Mouse (Mus musculus) liver, embryonic 16.5 days (tissue): Measurements from ENCODE around the gene Cnn2. TPM values are rescaled to one million over a fixed set of nuclear protein-coding genes. Genes with fewer than 3 reads are reported as not detected.

Source experiments
- ATAC-seq: fragments of 200-750 bp; cut with Nextera tagmentation; 2 replicates; pipeline ENCODE4 v1.8.0; 2017; ENCODE audit warnings: low read depth, mild to moderate bottlenecking, moderate number of reproducible peaks, moderate library complexity
- H3K27ac ChIP-seq: fragments of 300-500 bp; sonication (generic); 2 replicates; pipeline ENCODE4 v1.5.1; 2014; ENCODE audit warnings: mild to moderate bottlenecking, low read length
- H3K27me3 ChIP-seq: fragments of 300-500 bp; sonication (generic); 2 replicates; pipeline ENCODE4 v1.6.1; 2014; ENCODE audit warnings: low read depth, low read length, mixed read lengths; ENCODE audit not compliant: control insufficient read depth, insufficient read depth
- H3K36me3 ChIP-seq: fragments of 300-500 bp; sonication (generic); 2 replicates; pipeline ENCODE4 v1.6.1; 2014; ENCODE audit warnings: mild to moderate bottlenecking; ENCODE audit not compliant: control insufficient read depth, insufficient read depth
- H3K4me1 ChIP-seq: fragments of 300-500 bp; sonication (generic); 2 replicates; pipeline ENCODE4 v1.6.1; 2014; ENCODE audit warnings: low read depth, low read length, mixed read lengths; ENCODE audit not compliant: control insufficient read depth
- H3K4me2 ChIP-seq: fragments of 300-500 bp; sonication (generic); 2 replicates; pipeline ENCODE4 v1.6.1; 2014; ENCODE audit warnings: low read depth, low read length, mixed read lengths
- H3K4me3 ChIP-seq: fragments of 300-500 bp; sonication (generic); 2 replicates; pipeline ENCODE4 v1.5.1; 2014; ENCODE audit warnings: low read depth, mild to moderate bottlenecking, low read length
- H3K9ac ChIP-seq: fragments of 300-500 bp; sonication (generic); 2 replicates; pipeline ENCODE4 v1.6.1; 2014; ENCODE audit warnings: low read depth, low read length
- H3K9me3 ChIP-seq: fragments of 300-500 bp; sonication (generic); replicated peaks from 2 replicates; pipeline ENCODE4 v1.6.1; 2016; ENCODE audit warnings: low read length; ENCODE audit not compliant: control insufficient read depth
- WGBS: fragments of 180-500 bp; shearing (Covaris S2); extraction: QIAGEN DNeasy Blood & Tissue Kit; methylation state at CpG from one replicate; pipeline ENCODE4 v1.1.7; 2014; ENCODE audit not compliant: insufficient replicate concordance; 5-methylcytosine and 5-hydroxymethylcytosine counted together
- polyA plus RNA-seq: library from polyadenylated mRNA; unstranded; fragments of >200 nt; fragmentation: Nextera tagmentation; extraction: Ambion mirVana; gene quantifications from 2 replicates; pipeline ENCODE4 v1.2.1, GENCODE M21; 2015

The Cnn2 gene
- polyA plus RNA-seq, 1 experiment from 2014 or later, result 44.9 TPM

DNA sequence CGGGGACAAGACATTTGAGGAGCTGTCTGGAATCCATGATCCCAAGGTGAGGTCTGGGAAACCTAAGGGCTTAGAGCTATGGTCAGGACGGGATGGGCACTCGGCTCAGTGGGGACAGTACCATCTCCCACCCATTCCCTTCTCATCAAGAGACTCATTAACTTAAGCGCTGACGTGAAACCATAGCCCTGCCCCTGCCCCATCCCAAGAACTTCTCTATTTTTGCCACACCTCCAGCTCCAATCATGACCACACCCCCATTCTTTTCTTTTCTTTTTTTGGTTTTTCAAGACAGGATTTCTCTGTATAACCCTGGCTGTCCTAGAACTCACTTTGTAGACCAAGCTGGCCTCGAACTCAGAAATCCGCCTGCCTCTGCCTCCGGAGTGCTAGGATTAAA is 13.7 kb upstream of the Cnn2 start:
- WGBS, result 60% methylated on average over 8 of the region's 8 CpGs
- no peak for ATAC-seq
- H3K27ac ChIP-seq, result no peak overlapping the region
- peaks cover 3% of the 10 kb centered on the region for H3K4me1 ChIP-seq
- H3K4me3 ChIP-seq, result no peak overlapping the region
- H3K9ac ChIP-seq, result no peak overlapping the region
- H3K27me3 ChIP-seq, result peaks cover 29% of the 10 kb centered on the region
- H3K4me2 ChIP-seq, result no peak overlapping the region
- H3K9me3 ChIP-seq, result peaks cover 28% of the 10 kb centered on the region
- peaks cover 41% of the 10 kb centered on the region for H3K36me3 ChIP-seq

DNA sequence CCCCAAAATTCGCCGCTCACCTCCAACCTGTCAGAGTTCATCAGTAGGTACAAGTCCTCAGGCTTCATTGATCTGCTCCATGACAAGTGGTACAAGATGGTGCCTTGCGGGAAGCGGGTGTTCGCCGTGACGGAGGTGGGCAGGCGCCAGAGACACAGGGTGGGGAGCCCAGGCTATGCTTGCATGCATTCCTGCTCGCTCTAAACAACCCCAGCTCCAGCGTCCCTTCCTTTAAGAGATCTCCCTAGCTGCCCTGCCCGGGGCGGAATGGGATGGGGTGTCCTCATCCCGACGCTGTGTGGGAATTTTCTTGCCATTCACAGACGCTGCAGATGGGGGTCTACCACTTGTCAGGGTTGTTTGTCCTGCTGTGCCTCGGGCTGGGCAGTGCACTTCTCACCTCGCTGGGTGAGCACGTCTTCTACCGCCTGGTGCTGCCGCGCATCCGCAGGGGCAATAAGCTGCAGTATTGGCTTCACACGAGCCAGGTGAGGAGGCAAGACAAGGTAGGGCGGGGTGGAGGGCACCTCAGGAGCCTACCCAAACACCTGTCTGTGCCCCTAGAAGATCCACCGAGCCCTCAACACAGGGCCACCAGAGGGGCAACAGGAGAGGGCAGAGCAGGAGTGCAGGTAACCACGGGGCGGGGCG is 12.2 kb upstream of the Cnn2 start:
- no peak overlapping the region for H3K4me2 ChIP-seq
- peaks cover 3% of the 10 kb centered on the region for H3K4me1 ChIP-seq
- H3K27ac ChIP-seq, result no peak overlapping the region
- 88% methylated on average over 28 of the region's 28 CpGs for WGBS
- no peak overlapping the region for H3K9ac ChIP-seq
- ATAC-seq, result no peak
- peaks cover 41% of the 10 kb centered on the region for H3K36me3 ChIP-seq
- H3K4me3 ChIP-seq, result no peak overlapping the region
- H3K27me3 ChIP-seq, result peaks cover 15% of the 10 kb centered on the region
- H3K9me3 ChIP-seq, result peaks cover 28% of the 10 kb centered on the region

DNA sequence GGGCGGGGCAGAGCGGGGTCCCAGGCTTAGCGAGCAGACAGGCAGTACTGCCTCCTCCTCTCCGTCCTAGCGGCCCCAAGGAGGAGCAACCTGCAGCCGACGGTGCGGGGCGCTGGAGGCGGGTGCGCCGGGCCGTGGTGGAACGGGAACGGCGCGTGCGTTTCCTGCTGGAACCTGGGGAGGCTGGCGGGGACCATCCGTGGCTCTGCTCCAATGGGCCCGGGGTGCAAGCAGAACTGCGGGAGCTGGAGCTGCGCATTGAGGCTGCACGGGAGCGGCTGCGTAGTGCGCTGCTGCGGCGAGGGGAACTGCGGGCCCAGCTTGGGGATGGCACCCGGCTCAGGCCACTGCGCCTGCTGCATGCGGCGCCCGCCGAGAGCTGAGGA is 11.7 kb upstream of the Cnn2 start:
- H3K9me3 ChIP-seq, result peaks cover 28% of the 10 kb centered on the region
- H3K27me3 ChIP-seq, result peaks cover 10% of the 10 kb centered on the region
- no peak overlapping the region for H3K9ac ChIP-seq
- no peak overlapping the region for H3K4me3 ChIP-seq
- peaks cover 3% of the 10 kb centered on the region for H3K4me1 ChIP-seq
- no peak for ATAC-seq
- peaks cover 41% of the 10 kb centered on the region for H3K36me3 ChIP-seq
- WGBS, result 94% methylated on average over 35 of the region's 36 CpGs
- no peak overlapping the region for H3K27ac ChIP-seq
- H3K4me2 ChIP-seq, result no peak overlapping the region

DNA sequence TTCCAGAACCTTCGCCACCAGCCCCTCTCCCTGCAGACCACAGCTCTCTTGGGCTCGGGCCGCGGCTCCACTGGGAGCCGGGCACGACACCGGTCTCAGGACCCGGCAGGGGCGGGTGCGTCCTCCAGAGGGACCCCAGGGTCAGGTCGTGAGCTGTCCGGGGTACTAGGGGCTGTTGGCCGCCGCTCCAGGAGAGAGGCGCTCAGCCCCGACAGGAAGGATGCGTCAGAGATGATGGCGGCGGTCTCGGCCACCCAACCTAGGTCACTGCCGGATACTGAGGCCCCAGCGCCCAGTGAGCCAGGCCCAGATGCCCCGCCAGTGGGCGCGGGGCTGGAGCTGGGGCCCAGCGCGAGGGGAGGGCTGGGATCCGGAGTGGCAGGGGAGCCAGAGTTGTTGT is 11.1 kb upstream of the Cnn2 start:
- peaks cover 3% of the 10 kb centered on the region for H3K27me3 ChIP-seq
- WGBS, result 93% methylated on average over 28 of the region's 28 CpGs
- H3K4me2 ChIP-seq, result no peak overlapping the region
- no peak overlapping the region for H3K27ac ChIP-seq
- no peak for ATAC-seq
- peaks cover 4% of the 10 kb centered on the region for H3K4me1 ChIP-seq
- H3K9ac ChIP-seq, result no peak overlapping the region
- H3K9me3 ChIP-seq, result peaks cover 28% of the 10 kb centered on the region
- peaks cover 41% of the 10 kb centered on the region for H3K36me3 ChIP-seq
- no peak overlapping the region for H3K4me3 ChIP-seq

DNA sequence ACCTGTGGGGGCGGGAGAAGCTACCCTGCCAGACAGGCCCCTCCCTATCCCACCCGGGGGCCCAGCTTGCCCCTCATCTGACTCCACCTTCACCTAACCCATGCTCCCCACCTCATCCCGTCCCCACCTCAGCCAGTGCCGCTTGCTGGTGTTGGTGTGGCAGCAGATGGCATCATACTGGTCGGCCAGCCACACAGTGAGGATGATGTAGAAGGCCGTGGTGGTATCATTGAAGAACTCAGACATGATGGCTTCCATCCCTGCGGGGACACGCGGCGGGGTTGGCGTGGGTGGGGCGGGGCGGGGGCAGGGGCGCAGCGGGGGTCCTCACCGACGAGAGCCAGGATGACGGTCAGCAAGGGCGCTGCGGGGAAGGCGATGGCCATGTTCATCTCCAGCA is 10.3 kb upstream of the Cnn2 start:
- Histone ChIP-seq H3K9me3 (peaks cover 28% of the 10 kb centered on the region), H3K4me3 (no peak overlapping the region), H3K9ac (no peak overlapping the region), H3K27me3 (no peaks in the 10 kb centered on the region; the same call in 1 of the 2 replicates), H3K4me2 (no peak overlapping the region), H3K27ac (no peak overlapping the region), H3K36me3 (peaks cover 41% of the 10 kb centered on the region), H3K4me1 (peaks cover 8% of the 10 kb centered on the region)
- WGBS, result 94% methylated on average over 21 of the region's 21 CpGs
- no peak for ATAC-seq

DNA sequence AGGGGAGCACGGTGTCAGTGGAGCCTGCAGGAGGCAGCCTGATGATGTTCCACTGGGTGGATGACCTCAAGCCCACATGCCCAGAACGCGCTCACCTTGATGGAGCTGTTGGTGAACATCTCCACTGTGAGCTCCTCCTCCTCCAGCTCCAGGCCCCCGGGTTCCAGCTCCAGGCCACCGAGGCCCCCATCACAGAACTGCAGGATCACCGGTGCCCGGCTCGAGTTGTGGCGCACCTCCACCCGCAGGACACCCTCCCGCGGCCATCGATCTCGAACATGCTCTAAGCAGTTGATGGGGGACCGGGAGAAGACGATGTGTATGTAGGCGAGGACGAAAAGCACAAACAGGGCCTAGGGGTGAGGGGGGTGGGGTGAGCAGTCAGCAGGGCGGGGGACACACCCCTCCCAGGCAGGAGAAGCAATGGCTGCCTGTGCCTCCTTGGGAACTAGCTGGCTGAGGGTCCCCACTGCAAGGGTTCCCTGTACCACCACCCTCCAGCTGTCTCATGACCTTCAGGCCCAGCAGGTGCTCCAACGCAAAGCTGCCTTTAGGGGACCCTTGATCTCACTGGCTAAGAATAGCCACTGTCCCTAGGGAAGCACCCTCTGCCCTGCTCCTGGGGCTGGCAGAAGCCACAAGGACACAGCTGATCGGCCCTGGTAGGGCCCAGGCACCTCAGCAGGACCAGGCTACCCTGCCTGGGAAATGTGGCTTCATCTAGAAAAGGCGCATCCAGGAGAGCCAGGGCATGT is 8.8 kb upstream of the Cnn2 start:
- Histone ChIP-seq H3K9me3 (peaks cover 28% of the 10 kb centered on the region), H3K4me1 (peaks cover 13% of the 10 kb centered on the region), H3K4me3 (no peak overlapping the region), H3K9ac (no peak overlapping the region), H3K36me3 (peaks cover 41% of the 10 kb centered on the region), H3K27me3 (no peaks in the 10 kb centered on the region), H3K27ac (no peak overlapping the region), H3K4me2 (no peak overlapping the region)
- no peak for ATAC-seq
- 91% methylated on average over 22 of the region's 22 CpGs for WGBS

DNA sequence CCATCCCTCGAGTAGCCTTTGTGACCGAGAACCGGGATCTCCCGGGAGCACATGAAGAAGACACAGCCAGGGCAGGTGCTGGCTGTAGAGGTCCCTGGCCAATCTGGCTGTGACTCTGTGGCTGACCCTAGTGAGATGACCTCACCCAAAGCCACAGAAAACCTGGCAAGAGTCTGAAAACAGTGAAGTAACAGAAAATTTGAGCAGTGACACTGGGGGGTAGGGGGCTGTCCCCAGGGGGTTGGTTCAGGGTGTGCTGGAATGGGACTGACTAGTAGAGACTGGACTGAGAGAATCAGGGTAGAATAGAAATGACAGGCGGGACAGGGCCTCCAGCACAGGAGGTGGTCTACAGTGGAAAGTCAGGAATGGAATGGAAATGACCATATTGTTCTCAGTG is 5.2 kb upstream of the Cnn2 start:
- Histone ChIP-seq H3K4me3 (peak overlapping the region; percentile 87), H3K27ac (peak overlapping the region; percentile 99), H3K4me2 (peak overlapping the region; percentile 96), H3K27me3 (peaks cover 9% of the 10 kb centered on the region), H3K36me3 (peaks cover 11% of the 10 kb centered on the region), H3K9ac (peak overlapping the region; percentile 92), H3K9me3 (peaks cover 4% of the 10 kb centered on the region; the same call in 1 of the 2 replicates), H3K4me1 (peaks cover 41% of the 10 kb centered on the region)
- WGBS, result 66% methylated on average over 5 of the region's 5 CpGs
- no peak for ATAC-seq

DNA sequence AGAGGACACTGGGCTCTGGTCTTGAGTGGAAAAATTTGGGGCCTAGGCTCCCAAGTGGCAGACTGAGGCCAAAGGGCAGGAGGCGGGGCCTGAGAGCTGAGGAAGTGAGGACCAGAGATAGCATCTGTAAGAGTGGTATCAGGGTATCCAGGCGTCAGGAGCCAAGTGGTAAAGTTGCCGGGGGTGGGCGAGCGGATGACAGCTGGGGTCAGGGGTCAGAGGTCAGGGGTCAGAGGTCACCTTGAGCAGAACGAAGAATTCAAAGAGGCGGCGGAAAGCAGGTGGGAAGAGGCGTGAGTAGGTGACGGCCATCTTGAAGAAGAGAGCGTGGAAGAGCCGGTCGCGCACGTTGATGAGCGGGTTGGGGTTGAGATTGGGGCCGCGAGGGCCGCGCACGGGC is 4.7 kb upstream of the Cnn2 start:
- peak overlapping the region; percentile 87 for H3K4me3 ChIP-seq
- ATAC-seq, result no peak
- H3K4me2 ChIP-seq, result peak overlapping the region; percentile 96
- peaks cover 13% of the 10 kb centered on the region for H3K27me3 ChIP-seq
- peaks cover 45% of the 10 kb centered on the region for H3K4me1 ChIP-seq
- H3K36me3 ChIP-seq, result peaks cover 6% of the 10 kb centered on the region
- WGBS, result under 1% methylated on average over 17 of the region's 21 CpGs
- peak overlapping the region; percentile 92 for H3K9ac ChIP-seq
- peak overlapping the region; percentile 99 for H3K27ac ChIP-seq
- H3K9me3 ChIP-seq, result peaks cover under 1% of the 10 kb centered on the region; the same call in 1 of the 2 replicates

DNA sequence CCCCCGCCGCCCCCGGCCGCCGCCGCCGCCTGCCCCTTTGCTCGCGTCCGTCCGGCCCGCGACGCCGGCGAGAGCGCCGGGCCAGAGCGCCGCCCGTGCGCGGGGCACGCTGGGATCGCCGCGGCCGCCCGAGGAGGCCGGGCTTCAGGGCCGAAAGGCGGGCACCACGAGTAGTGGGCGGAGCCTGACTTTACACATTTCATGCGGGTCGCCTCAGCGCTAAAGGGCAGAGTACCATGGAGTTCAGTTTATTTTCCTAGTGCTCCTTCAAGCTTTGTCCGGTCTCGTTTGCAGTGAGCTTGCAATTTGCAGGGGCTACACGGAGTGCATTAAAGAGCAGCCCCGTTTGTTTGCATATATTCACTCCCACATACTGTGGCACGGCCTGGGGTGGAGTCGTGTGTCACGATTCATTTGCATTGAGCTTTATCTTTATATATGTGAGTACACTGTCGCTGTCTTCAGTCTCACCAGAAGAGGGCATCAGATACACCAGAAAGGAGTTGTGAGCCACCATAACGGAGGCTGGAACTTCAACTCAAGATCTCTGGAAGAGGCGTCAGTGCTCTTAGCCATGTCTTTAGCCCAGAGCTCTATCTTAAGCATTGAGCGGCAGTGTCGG is 4.1 kb upstream of the Cnn2 start, which contains the start of gene Tmem259:
TSS of gene Tmem259 (minus strand) at position 136 of the 622 bp plus-strand sequence.
- H3K4me2 ChIP-seq, result peak within 1 kb of the TSS; percentile 96
- peaks cover 51% of the 10 kb centered on the region for H3K4me1 ChIP-seq
- peaks cover 20% of the 10 kb centered on the region for H3K27me3 ChIP-seq
- whole genome bisulfite sequencing, result 0% methylated on average over 37 of the region's 49 CpGs
- peak within 1 kb of the TSS; percentile 99 for H3K27ac ChIP-seq
- no peaks in the 10 kb centered on the region for H3K36me3 ChIP-seq
- peak; percentile 67 for ATAC-seq
- H3K4me3 ChIP-seq, result peak within 1 kb of the TSS; percentile 87
- H3K9ac ChIP-seq, result peak within 1 kb of the TSS; percentile 92
- H3K9me3 ChIP-seq, result no peaks in the 10 kb centered on the region
